Mouse (Mus musculus): ENCODE results near the gene Kat5. TPM values are rescaled to one million over a fixed set of nuclear protein-coding genes. Genes with fewer than 3 reads are reported as not detected.

Gene Kat5
- polyA plus RNA-seq, 1 experiment: 37.1 TPM

Other genes with a start within 250 kb of the Kat5 start
- gene Eif1ad, start 243.5 kb downstream of the Kat5 start, polyA plus RNA-seq (2012; fragmentation: generic; extraction: Trizol): 52.9 TPM
- gene Banf1, start 243.1 kb downstream of the Kat5 start, polyA plus RNA-seq (2012; fragmentation: generic; extraction: Trizol): 337 TPM
- 55.6 TPM for gene Sart1, start 221.5 kb downstream of the Kat5 start, polyA plus RNA-seq (2012; fragmentation: generic; extraction: Trizol)
- gene Tsga10ip, start 207.7 kb downstream of the Kat5 start, polyA plus RNA-seq (2012; fragmentation: generic; extraction: Trizol): 0.37 TPM
- gene Drap1, start 185.3 kb downstream of the Kat5 start, polyA plus RNA-seq (2012; fragmentation: generic; extraction: Trizol): 481 TPM
- 69.9 TPM for gene AI837181, start 185.1 kb downstream of the Kat5 start, polyA plus RNA-seq (2012; fragmentation: generic; extraction: Trizol)
- 15.4 TPM for gene Fosl1, start 162.7 kb downstream of the Kat5 start, polyA plus RNA-seq (2012; fragmentation: generic; extraction: Trizol)
- gene Ccdc85b, start 152.3 kb downstream of the Kat5 start, polyA plus RNA-seq (2012; fragmentation: generic; extraction: Trizol): 10.7 TPM
- gene Fibp, start 149.6 kb downstream of the Kat5 start, polyA plus RNA-seq (2012; fragmentation: generic; extraction: Trizol): 122 TPM
- gene Ctsw, start 141.7 kb downstream of the Kat5 start, polyA plus RNA-seq (2012; fragmentation: generic; extraction: Trizol): 7.2 TPM
- gene Efemp2, start 136.3 kb downstream of the Kat5 start, polyA plus RNA-seq (2012; fragmentation: generic; extraction: Trizol): 81.3 TPM
- gene Mus81, start 121.8 kb downstream of the Kat5 start, polyA plus RNA-seq (2012; fragmentation: generic; extraction: Trizol): 66.4 TPM
- 948 TPM for gene Cfl1, start 119.8 kb downstream of the Kat5 start, polyA plus RNA-seq (2012; fragmentation: generic; extraction: Trizol)
- 0.17 TPM for gene 1700020D05Rik, start 106.5 kb downstream of the Kat5 start, polyA plus RNA-seq (2012; fragmentation: generic; extraction: Trizol)
- gene Snx32, start 99.7 kb downstream of the Kat5 start, polyA plus RNA-seq (2012; fragmentation: generic; extraction: Trizol): 7.8 TPM
- not detected for gene Ovol1, start 49.6 kb downstream of the Kat5 start, polyA plus RNA-seq (2012; fragmentation: generic; extraction: Trizol)
- 3.2 TPM for gene Ap5b1, start 42.2 kb downstream of the Kat5 start, polyA plus RNA-seq (2012; fragmentation: generic; extraction: Trizol)
- 31.9 TPM for gene Rnaseh2c, start 8.4 kb downstream of the Kat5 start, polyA plus RNA-seq (2012; fragmentation: generic; extraction: Trizol)
- 58.0 TPM for gene Rela, start 27.2 kb upstream of the Kat5 start, polyA plus RNA-seq (2012; fragmentation: generic; extraction: Trizol)
- 14.4 TPM for gene Sipa1, start 53.5 kb upstream of the Kat5 start, polyA plus RNA-seq (2012; fragmentation: generic; extraction: Trizol)
- 19.0 TPM for gene Map3k11, start 78.5 kb upstream of the Kat5 start, polyA plus RNA-seq (2012; fragmentation: generic; extraction: Trizol)
- gene Pcnx3, start 78.7 kb upstream of the Kat5 start, polyA plus RNA-seq (2012; fragmentation: generic; extraction: Trizol): 34.9 TPM
- 0.12 TPM for gene Kcnk7, start 94.1 kb upstream of the Kat5 start, polyA plus RNA-seq (2012; fragmentation: generic; extraction: Trizol)
- 97.4 TPM for gene Ehbp1l1, start 116.1 kb upstream of the Kat5 start, polyA plus RNA-seq (2012; fragmentation: generic; extraction: Trizol)
- 77.4 TPM for gene Fam89b, start 119.4 kb upstream of the Kat5 start, polyA plus RNA-seq (2012; fragmentation: generic; extraction: Trizol)
- 100 TPM for gene Ltbp3, start 130.7 kb upstream of the Kat5 start, polyA plus RNA-seq (2012; fragmentation: generic; extraction: Trizol)
- 73.5 TPM for gene Scyl1, start 161.2 kb upstream of the Kat5 start, polyA plus RNA-seq (2012; fragmentation: generic; extraction: Trizol)

All from myocyte (in vitro differentiated cells).